Mouse (Mus musculus) liver, postnatal 0 days (tissue): ENCODE results near the gene Exoc8.

Source experiments
- CTCF ChIP-seq: sonication (generic); IDR thresholded peaks from 2 replicates; pipeline ENCODE4 v1.5.1; 2016; ENCODE audit warnings: antibody characterized with exemption, low read depth
- EP300 ChIP-seq: IDR thresholded peaks from 2 replicates; pipeline ENCODE4 v1.6.1; 2016; ENCODE audit warnings: antibody characterized with exemption, low read depth, mild to moderate bottlenecking

DNA sequence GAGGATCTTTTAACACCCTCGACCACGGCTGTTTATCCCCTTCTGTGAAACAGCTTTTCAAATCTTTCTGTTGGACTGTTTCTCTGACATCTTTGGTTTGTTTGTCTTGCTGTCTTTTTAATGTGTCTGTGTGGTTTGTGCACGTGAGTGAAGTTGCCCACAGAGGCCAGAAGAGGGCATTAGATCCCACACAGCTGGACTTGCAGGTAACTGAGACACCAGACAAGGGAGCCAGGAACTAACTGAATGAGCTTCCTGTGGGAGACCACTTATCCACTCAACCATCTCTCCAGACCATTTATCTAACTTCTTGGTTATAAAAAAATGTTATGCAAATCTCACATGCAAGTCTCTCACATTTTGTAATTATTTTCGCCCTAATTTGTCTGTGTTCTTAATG is 33.1 kb upstream of the Exoc8 start:
- TF ChIP-seq CTCF = peak; percentile 27
- no peak for TF ChIP-seq EP300
